Mouse (Mus musculus): ENCODE data around the gene Wdr44. TPM values are rescaled to one million over a fixed set of nuclear protein-coding genes. Genes with fewer than 3 reads are reported as not detected.

Wdr44 gene
- 6.3 and 7.7 TPM in 2 replicates for polyA plus RNA-seq (2015; fragmentation: Nextera tagmentation; extraction: Ambion mirVana)

DNA sequence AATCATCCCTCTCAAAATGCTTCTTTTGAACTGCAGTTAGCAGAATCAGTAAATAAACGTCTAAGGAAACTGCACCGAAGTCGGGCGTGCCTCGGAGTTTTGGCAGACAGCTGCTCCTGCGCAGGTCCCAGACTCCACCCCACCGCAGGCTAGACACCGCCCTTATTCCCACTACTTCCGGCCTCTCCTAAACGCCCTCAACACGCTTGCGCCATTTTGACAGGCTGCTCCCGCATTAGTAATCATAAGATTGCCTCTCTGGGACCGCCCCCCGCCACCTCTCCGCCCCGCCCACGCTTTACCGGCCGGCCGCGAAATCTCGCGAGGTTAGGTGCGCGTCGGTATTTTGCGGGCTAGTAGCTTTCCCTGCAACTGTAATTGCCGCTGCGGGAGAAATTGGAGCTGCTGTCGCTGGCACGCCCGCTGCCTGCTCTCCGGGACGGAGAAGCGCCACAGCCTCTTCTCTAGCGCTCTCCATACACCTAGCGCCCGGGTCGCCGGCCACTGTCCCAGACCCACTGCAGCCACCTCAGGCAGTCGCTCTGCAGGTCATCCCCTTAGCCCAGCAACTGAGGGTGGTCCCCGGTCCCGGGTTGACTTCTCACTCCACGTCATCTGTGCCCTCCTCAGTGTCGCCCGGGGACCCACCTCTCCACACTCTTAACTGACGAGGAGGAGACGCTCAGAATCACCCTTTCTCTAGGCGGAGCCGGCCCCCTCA lies at the start of gene Wdr44:
Wdr44 (plus strand) TSS at position 330 of the 721 bp plus-strand sequence.
- Histone ChIP-seq H3K4me2 (peak within 1 kb of the TSS; percentile 59), H3K27ac (peak within 1 kb of the TSS; percentile 81), H3K36me3 (no peaks in the 10 kb centered on the region), H3K9me3 (no peaks in the 10 kb centered on the region), H3K27me3 (no peaks in the 10 kb centered on the region), H3K9ac (peak within 1 kb of the TSS; percentile 58), H3K4me1 (no peaks in the 10 kb centered on the region), H3K4me3 (peak within 1 kb of the TSS; percentile 58)
- 4% methylated on average over 51 of the region's 51 CpGs for WGBS
- peak; percentile 100 for ATAC-seq (ENCODE audit: borderline replicate concordance, extremely low read depth, low FRiP score, low TSS enrichment)

DNA sequence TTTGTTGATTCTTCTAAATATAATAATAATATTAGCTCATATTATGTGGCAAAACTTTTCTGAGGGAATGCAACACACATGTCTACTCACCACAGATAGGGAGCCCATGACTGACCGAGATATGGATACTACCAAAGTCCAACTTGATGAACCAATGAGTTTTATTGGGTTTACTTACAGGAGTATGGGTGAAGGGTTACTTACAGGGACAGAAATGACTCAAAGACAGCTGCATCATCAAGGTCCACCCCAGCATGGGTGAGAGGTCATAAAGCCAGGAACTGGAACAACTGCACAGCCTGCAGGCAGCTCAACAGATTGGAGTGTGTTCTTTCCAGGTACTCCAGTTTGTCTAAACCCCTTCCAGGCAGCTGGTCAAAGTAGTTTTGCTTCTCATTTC lies 44.5 kb upstream of the Wdr44 start:
- no peak overlapping the region for H3K4me3 ChIP-seq
- no peaks in the 10 kb centered on the region for H3K4me1 ChIP-seq
- no peaks in the 10 kb centered on the region for H3K27me3 ChIP-seq
- no peak overlapping the region for H3K27ac ChIP-seq
- no peak overlapping the region for H3K9ac ChIP-seq
- H3K36me3 ChIP-seq: no peaks in the 10 kb centered on the region
- no peaks in the 10 kb centered on the region for H3K9me3 ChIP-seq
- 85% methylated on average over 1 of the region's 1 CpGs for WGBS
- no peak for ATAC-seq (ENCODE audit: borderline replicate concordance, extremely low read depth, low FRiP score, low TSS enrichment)
- H3K4me2 ChIP-seq: no peak overlapping the region

DNA sequence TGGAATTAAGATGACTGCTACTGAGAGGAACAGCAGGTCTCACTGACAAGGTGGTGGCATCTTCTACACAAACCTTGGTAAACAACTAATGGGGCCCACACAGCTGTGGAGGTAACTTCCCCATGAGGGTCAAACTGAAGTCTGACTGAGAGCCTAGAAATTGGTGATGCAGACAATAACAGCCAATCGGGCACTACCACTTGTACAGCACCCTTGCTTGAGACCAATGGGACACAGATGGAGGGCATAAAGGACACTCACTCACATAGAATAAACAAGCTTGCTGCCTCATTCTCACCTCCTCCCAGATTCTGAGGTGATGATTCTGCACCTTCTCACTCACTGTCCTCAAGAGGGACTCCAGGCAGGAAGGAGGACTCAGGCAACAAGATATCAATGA lies 30.6 kb upstream of the Wdr44 start:
- WGBS: 79% methylated on average over 1 of the region's 1 CpGs
- H3K4me1 ChIP-seq: no peaks in the 10 kb centered on the region
- ATAC-seq (ENCODE audit: borderline replicate concordance, extremely low read depth, low FRiP score, low TSS enrichment): no peak
- H3K4me2 ChIP-seq: no peak overlapping the region
- no peaks in the 10 kb centered on the region for H3K9me3 ChIP-seq
- H3K27ac ChIP-seq: no peak overlapping the region
- no peaks in the 10 kb centered on the region for H3K36me3 ChIP-seq
- no peaks in the 10 kb centered on the region for H3K27me3 ChIP-seq
- no peak overlapping the region for H3K4me3 ChIP-seq
- H3K9ac ChIP-seq: no peak overlapping the region

DNA sequence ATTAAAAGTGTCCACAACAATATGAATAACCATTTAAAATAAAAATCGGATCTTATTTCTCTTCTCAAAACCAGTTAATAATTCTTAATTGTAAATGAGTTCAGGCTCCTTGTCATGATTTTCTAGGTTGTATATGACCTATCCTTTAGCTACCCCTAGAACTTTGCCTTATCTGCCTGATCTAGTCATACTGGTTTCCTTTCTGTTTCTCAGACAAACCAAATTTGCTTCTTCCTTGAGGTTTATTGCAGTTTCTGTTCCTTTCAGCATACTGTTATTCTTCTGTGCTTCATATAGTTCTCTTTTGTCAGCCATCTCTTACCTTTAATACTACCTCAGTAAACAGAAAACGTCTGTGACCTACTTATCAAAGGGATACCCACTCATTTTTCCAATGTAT lies 19.7 kb upstream of the Wdr44 start:
- H3K4me1 ChIP-seq: no peaks in the 10 kb centered on the region
- no peak for ATAC-seq (ENCODE audit: borderline replicate concordance, extremely low read depth, low FRiP score, low TSS enrichment)
- H3K9ac ChIP-seq: no peak overlapping the region
- no peak overlapping the region for H3K4me2 ChIP-seq
- no peaks in the 10 kb centered on the region for H3K27me3 ChIP-seq
- no peaks in the 10 kb centered on the region for H3K9me3 ChIP-seq
- no peak overlapping the region for H3K27ac ChIP-seq
- no peak overlapping the region for H3K4me3 ChIP-seq
- 60% methylated on average over 2 of the region's 2 CpGs for WGBS
- no peaks in the 10 kb centered on the region for H3K36me3 ChIP-seq

DNA sequence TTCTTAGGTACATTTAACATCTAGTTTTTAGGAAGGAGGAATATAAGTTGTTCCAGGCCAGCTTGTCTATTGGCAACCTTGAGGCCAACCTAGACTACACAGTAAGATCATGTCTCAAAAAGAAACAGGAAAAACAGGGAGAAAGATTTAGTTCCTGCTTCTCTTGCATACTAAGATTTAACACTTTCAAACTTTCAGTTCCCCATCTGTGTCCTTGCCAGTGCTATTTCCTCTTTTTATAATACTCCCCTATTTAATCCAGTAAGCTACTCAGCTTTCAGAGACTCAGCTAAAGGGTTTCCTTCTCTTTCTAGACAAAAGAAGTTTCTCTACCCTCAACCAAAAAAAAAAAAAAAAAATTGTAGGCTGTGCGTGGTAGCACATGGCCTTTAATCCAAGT lies 17.4 kb upstream of the Wdr44 start:
- no peak overlapping the region for H3K4me3 ChIP-seq
- H3K9ac ChIP-seq: no peak overlapping the region
- H3K36me3 ChIP-seq: no peaks in the 10 kb centered on the region
- 65% methylated on average over 1 of the region's 1 CpGs for WGBS
- no peak overlapping the region for H3K4me2 ChIP-seq
- H3K4me1 ChIP-seq: no peaks in the 10 kb centered on the region
- no peaks in the 10 kb centered on the region for H3K9me3 ChIP-seq
- ATAC-seq (ENCODE audit: borderline replicate concordance, extremely low read depth, low FRiP score, low TSS enrichment): no peak
- no peak overlapping the region for H3K27ac ChIP-seq
- H3K27me3 ChIP-seq: no peaks in the 10 kb centered on the region

DNA sequence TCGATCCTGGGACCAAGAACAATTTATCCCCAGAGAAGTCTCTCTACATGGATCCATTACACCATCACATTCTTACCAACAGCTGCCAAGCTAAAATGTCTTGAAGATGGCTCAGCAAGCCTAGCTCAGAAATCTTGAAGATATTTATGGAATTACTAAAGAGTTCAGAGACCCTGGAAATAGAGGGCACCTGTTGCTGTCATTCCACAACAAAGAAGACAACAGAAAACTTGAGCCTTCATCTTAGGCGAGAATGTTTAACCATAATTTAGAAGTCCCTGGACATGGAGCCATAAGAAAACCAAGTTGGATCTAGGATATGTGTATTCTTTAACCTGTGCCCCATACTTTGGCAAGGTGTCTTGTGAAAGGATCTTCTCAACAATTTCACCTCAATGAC lies 16.3 kb upstream of the Wdr44 start:
- Histone ChIP-seq H3K36me3 (no peaks in the 10 kb centered on the region), H3K9me3 (no peaks in the 10 kb centered on the region), H3K9ac (no peak overlapping the region), H3K27ac (no peak overlapping the region), H3K4me3 (no peak overlapping the region), H3K27me3 (no peaks in the 10 kb centered on the region), H3K4me1 (no peaks in the 10 kb centered on the region), H3K4me2 (no peak overlapping the region)
- no peak for ATAC-seq (ENCODE audit: borderline replicate concordance, extremely low read depth, low FRiP score, low TSS enrichment)
- 50% methylated on average over 2 of the region's 2 CpGs for WGBS

DNA sequence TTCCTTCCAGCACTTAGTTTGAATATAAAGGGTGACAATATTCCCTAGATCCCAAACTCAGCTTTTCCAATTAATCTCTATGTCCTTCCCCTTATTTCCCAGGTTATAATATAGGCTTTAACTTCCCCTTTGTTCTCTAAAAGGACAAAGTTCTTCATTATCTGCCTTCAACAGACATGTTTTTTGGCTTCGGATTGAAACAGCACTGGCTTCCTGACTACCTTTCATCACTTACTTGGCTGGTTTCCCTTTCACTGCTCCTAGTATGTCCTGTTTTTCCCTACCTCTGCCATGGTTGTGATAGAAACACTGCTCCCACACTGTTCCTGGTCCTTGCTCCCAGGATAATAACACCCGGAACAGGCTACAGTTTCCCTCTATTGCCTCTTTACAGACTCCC lies 15.3 kb upstream of the Wdr44 start:
- Histone ChIP-seq H3K9me3 (no peaks in the 10 kb centered on the region), H3K36me3 (no peaks in the 10 kb centered on the region), H3K4me2 (no peak overlapping the region), H3K9ac (no peak overlapping the region), H3K27me3 (no peaks in the 10 kb centered on the region), H3K4me1 (no peaks in the 10 kb centered on the region), H3K27ac (no peak overlapping the region), H3K4me3 (no peak overlapping the region)
- ATAC-seq (ENCODE audit: borderline replicate concordance, extremely low read depth, low FRiP score, low TSS enrichment): no peak
- WGBS: 68% methylated on average over 2 of the region's 2 CpGs

DNA sequence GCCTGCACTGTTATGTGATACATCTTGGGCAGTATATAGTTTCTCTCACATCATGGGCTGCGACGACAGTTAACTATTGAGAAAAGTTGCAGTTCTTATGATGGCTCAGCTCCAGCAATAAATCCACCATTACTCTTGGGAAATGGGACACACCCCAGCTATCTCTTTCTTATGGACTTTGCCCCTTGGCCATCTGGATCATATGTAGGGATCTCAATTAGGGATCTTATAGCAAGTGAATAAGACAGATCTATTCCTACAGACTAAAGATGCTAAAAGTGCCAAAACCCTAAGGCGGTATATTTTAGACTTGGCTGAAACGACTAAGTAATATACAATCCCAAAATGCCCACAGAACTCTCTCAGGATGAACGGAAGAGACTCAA lies 522 bp upstream of the Wdr44 start:
- Histone ChIP-seq H3K4me2 (peak overlapping the region; percentile 59), H3K27me3 (no peaks in the 10 kb centered on the region), H3K4me3 (peak overlapping the region; percentile 58), H3K9ac (no peak overlapping the region), H3K4me1 (no peaks in the 10 kb centered on the region), H3K9me3 (no peaks in the 10 kb centered on the region), H3K36me3 (no peaks in the 10 kb centered on the region), H3K27ac (no peak overlapping the region)
- 7% methylated on average over 5 of the region's 5 CpGs for WGBS
- ATAC-seq (ENCODE audit: borderline replicate concordance, extremely low read depth, low FRiP score, low TSS enrichment): peak; percentile 6; the same call in 1 of the 2 replicates

DNA sequence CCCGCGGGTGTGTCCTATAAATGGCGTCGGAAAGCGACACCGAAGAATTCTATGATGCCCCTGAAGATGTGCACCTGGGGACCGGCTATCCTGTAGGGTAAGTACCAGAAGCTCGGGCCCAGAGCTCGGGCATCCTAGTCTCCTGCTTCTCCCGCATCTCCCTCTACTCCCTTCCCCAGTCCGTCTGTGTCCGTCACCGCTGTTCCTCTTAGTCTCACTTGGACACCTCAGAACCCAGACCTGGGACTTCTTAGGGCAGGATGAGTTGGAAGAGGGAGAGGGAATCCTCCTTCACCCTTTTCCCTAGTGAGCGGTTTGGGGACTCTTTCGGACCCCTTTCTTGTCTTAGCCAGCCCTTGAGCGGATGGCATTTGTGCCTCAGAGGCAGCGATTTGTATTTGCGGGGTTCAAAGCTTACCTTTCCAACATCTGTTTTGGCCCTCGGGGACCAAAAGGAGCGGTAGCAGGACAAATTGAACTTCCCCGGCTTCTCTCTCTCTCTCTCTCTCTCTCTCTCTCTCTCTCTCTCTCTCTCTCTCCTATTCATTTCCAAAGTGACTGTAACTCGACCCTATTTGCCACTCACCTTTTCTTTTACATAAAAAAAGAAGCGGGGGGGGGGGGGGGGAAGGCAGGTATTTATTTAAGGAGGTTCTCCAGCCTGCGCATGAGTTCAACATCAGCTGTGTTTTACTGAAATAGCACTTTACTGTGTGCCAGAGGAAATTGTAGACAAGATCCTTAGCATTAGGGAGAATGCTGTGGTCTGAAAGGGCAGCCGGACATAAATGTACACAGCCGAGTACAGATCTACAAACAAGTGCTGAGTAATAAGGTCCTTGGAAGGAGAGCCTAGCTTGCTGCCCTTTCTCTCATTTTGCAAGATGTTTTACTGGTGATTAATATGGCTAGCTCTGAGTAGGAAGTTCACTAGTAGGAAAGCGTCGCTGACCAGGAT lies 871 bp downstream of the Wdr44 start:
- Histone ChIP-seq H3K9me3 (no peaks in the 10 kb centered on the region), H3K9ac (peak overlapping the region; percentile 58), H3K27ac (peak overlapping the region; percentile 81), H3K4me1 (no peaks in the 10 kb centered on the region), H3K27me3 (no peaks in the 10 kb centered on the region), H3K4me2 (peak overlapping the region; percentile 59), H3K36me3 (no peaks in the 10 kb centered on the region), H3K4me3 (peak overlapping the region; percentile 58)
- peak; percentile 32; the same call in 1 of the 2 replicates for ATAC-seq (ENCODE audit: borderline replicate concordance, extremely low read depth, low FRiP score, low TSS enrichment)
- 7% methylated on average over 26 of the region's 28 CpGs for WGBS

DNA sequence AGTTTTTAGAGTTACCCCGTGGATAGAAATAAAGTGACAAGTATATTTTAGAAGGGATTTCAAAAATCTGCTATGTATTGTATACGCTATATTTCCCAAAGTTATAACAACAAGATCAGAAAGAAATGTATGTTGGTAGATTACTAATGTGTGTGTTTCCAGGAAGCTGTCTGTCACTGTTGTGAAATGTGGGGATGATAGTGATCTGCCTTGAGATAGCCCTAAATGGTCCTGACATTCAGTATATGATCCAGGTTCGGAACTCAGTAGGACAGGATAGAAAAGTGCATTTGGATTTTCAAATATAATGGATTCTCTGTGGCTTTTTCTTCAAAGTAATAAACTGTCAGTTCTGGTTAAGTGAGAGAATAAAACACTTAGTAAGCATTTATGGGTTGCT lies 1.7 kb downstream of the Wdr44 start:
- Histone ChIP-seq H3K36me3 (no peaks in the 10 kb centered on the region), H3K9me3 (no peaks in the 10 kb centered on the region), H3K4me2 (no peak overlapping the region), H3K27me3 (no peaks in the 10 kb centered on the region), H3K4me3 (peak overlapping the region; percentile 58; the same call in 1 of the 2 replicates), H3K9ac (no peak overlapping the region), H3K4me1 (no peaks in the 10 kb centered on the region), H3K27ac (no peak overlapping the region)
- ATAC-seq (ENCODE audit: borderline replicate concordance, extremely low read depth, low FRiP score, low TSS enrichment): no peak
- WGBS: 63% methylated on average over 3 of the region's 3 CpGs

DNA sequence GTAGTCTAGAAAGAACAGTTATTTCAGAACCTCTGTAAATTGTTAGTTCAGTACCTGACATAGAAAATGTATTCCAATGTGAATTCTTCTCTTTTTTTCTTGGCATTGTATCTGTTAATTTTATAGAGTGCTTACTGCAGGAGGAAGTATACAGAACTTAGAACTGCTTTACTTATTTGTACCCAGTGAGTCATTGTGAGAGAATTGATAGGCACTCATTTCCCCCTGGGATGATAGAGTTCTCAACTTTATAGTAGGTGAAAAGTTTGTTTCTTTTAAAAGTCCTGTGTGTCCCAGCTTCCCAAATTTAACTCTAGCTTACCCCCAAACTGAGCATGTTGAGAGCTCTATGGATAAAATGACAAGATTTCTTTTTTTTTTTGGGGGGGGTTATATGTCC lies 2.3 kb downstream of the Wdr44 start:
- H3K9ac ChIP-seq: no peak overlapping the region
- H3K4me2 ChIP-seq: no peak overlapping the region
- no peaks in the 10 kb centered on the region for H3K4me1 ChIP-seq
- ATAC-seq (ENCODE audit: borderline replicate concordance, extremely low read depth, low FRiP score, low TSS enrichment): no peak
- H3K9me3 ChIP-seq: no peaks in the 10 kb centered on the region
- H3K36me3 ChIP-seq: no peaks in the 10 kb centered on the region
- H3K27me3 ChIP-seq: no peaks in the 10 kb centered on the region
- no peak overlapping the region for H3K4me3 ChIP-seq
- no peak overlapping the region for H3K27ac ChIP-seq

DNA sequence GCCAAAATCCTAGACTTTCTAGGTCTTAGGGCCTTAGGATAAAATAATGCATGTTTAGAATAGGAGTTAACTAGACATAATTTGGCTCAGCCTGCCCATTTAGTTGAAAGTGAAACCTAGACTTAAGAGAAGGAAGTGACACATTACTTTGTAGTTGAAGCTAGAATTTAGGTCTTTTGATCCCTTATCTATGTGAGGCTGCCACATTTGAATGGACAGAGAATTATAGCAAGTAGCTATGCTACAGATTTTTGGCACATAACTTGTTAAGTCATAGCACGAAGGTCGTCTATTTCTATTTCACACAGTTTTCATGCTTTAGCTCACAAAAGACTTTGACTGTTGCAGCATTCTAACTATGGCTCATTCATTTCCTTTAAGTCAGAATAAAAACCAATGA lies 4.5 kb downstream of the Wdr44 start:
- 78% methylated on average over 2 of the region's 2 CpGs for WGBS
- no peak for ATAC-seq (ENCODE audit: borderline replicate concordance, extremely low read depth, low FRiP score, low TSS enrichment)
- Histone ChIP-seq H3K9me3 (no peaks in the 10 kb centered on the region), H3K36me3 (no peaks in the 10 kb centered on the region), H3K4me3 (no peak overlapping the region), H3K27me3 (no peaks in the 10 kb centered on the region), H3K4me1 (no peaks in the 10 kb centered on the region), H3K27ac (no peak overlapping the region), H3K9ac (no peak overlapping the region), H3K4me2 (no peak overlapping the region)
